Mouse (Mus musculus): ENCODE data around the gene Bscl2. TPM values are rescaled to one million over a fixed set of nuclear protein-coding genes. Genes with fewer than 3 reads are reported as not detected.
"Not testable (repeated sequence)": the region's sequence is repeated elsewhere in the genome, so short reads cannot be mapped to it uniquely, and the experiment has no call there.

The Bscl2 gene
- polyA plus RNA-seq, 1 experiment from 2014 or later: 83.7 TPM

GRCm38 (mm10) chr19:8852236-8852928 is 15.1 kb downstream of the Bscl2 start:
- ATAC-seq: no peak
- H3K27me3 ChIP-seq: no peaks in the 10 kb centered on the region
- no peaks in the 10 kb centered on the region for H3K9me3 ChIP-seq
- no peaks in the 10 kb centered on the region for H3K4me1 ChIP-seq (replicated peaks)
- H3K9ac ChIP-seq (replicated peaks): no peak overlapping the region
- H3K4me3 ChIP-seq (replicated peaks): no peak overlapping the region
- H3K4me2 ChIP-seq (replicated peaks): no peak overlapping the region
- H3K36me3 ChIP-seq: peaks cover 21% of the 10 kb centered on the region
- no peak overlapping the region for H3K27ac ChIP-seq
- 68% methylated on average over 10 of the region's 10 CpGs for WGBS

- Histone ChIP-seq H3K4me2 (replicated peaks) (no peak overlapping the region), H3K4me3 (replicated peaks) (no peak overlapping the region), H3K9ac (replicated peaks) (no peak overlapping the region), H3K9me3 (no peaks in the 10 kb centered on the region), H3K27ac (no peak overlapping the region), H3K27me3 (no peaks in the 10 kb centered on the region), H3K36me3 (peaks cover 14% of the 10 kb centered on the region), H3K4me1 (replicated peaks) (no peaks in the 10 kb centered on the region)
- WGBS: 84% methylated on average over 3 of the region's 3 CpGs
- ATAC-seq: no peak
Measured at GRCm38 (mm10) chr19:8853117-8853516, 15.8 kb downstream of the Bscl2 start.

- 48% methylated on average over 4 of the region's 4 CpGs for WGBS
- Histone ChIP-seq H3K4me1 (replicated peaks) (no peaks in the 10 kb centered on the region), H3K4me2 (replicated peaks) (no peak overlapping the region), H3K9ac (replicated peaks) (no peak overlapping the region), H3K9me3 (no peaks in the 10 kb centered on the region), H3K36me3 (no peaks in the 10 kb centered on the region), H3K27ac (no peak overlapping the region), H3K27me3 (no peaks in the 10 kb centered on the region), H3K4me3 (replicated peaks) (no peak overlapping the region)
- no peak for ATAC-seq
Measured at GRCm38 (mm10) chr19:8857689-8858088, 20.4 kb downstream of the Bscl2 start.

- Histone ChIP-seq H3K27ac (no peak overlapping the region), H3K27me3 (no peaks in the 10 kb centered on the region), H3K4me3 (replicated peaks) (no peak overlapping the region), H3K4me2 (replicated peaks) (no peak overlapping the region), H3K4me1 (replicated peaks) (no peaks in the 10 kb centered on the region), H3K36me3 (no peaks in the 10 kb centered on the region), H3K9me3 (no peaks in the 10 kb centered on the region), H3K9ac (replicated peaks) (no peak overlapping the region)
- 0 out of 2 replicates have a peak, but pooled peaks have one; percentile 24 for ATAC-seq
- WGBS: 21% methylated on average over 1 of the region's 1 CpGs
Measured at GRCm38 (mm10) chr19:8859018-8859417, 21.8 kb downstream of the Bscl2 start.

- Histone ChIP-seq H3K4me2 (replicated peaks) (no peak overlapping the region), H3K4me3 (replicated peaks) (no peak overlapping the region), H3K27me3 (no peaks in the 10 kb centered on the region), H3K9ac (replicated peaks) (no peak overlapping the region), H3K9me3 (no peaks in the 10 kb centered on the region), H3K4me1 (replicated peaks) (no peaks in the 10 kb centered on the region), H3K27ac (no peak overlapping the region), H3K36me3 (no peaks in the 10 kb centered on the region)
- no peak for ATAC-seq
- 84% methylated on average over 6 of the region's 6 CpGs for WGBS
Measured at GRCm38 (mm10) chr19:8864265-8864664, 27.0 kb downstream of the Bscl2 start.

- not testable (repeated sequence) for ATAC-seq; H3K27ac ChIP-seq; H3K9me3 ChIP-seq; H3K9ac ChIP-seq (replicated peaks); H3K27me3 ChIP-seq; H3K4me3 ChIP-seq (replicated peaks)
- 63% methylated on average over 3 of the region's 3 CpGs for WGBS
- 0 out of 2 replicates have a peak overlapping the region, but pooled peaks have one; percentile 86 for H3K4me2 ChIP-seq (replicated peaks)
- H3K36me3 ChIP-seq: peaks cover 24% of the 10 kb centered on the region
- peaks cover 13% of the 10 kb centered on the region for H3K4me1 ChIP-seq (replicated peaks)
Measured at GRCm38 (mm10) chr19:8870381-8870780, 33.1 kb downstream of the Bscl2 start.

- Histone ChIP-seq H3K27me3 (no peaks in the 10 kb centered on the region), H3K27ac (peak overlapping the region; percentile 75), H3K9ac (replicated peaks) (peak overlapping the region; percentile 93), H3K9me3 (no peaks in the 10 kb centered on the region), H3K36me3 (peaks cover 29% of the 10 kb centered on the region), H3K4me2 (replicated peaks) (peak overlapping the region; percentile 86), H3K4me1 (replicated peaks) (peaks cover 13% of the 10 kb centered on the region), H3K4me3 (replicated peaks) (peak overlapping the region; percentile 86)
- ATAC-seq: peak; percentile 61
- 65% methylated on average over 9 of the region's 9 CpGs for WGBS
Measured at GRCm38 (mm10) chr19:8870838-8871237, 33.6 kb downstream of the Bscl2 start.

- H3K36me3 ChIP-seq: peaks cover 36% of the 10 kb centered on the region
- no peaks in the 10 kb centered on the region for H3K27me3 ChIP-seq
- H3K9me3 ChIP-seq: no peaks in the 10 kb centered on the region
- peaks cover 13% of the 10 kb centered on the region for H3K4me1 ChIP-seq (replicated peaks)
- peak within 1 kb of the TSS; percentile 76 for H3K27ac ChIP-seq
- peak within 1 kb of the TSS; percentile 86 for H3K4me3 ChIP-seq (replicated peaks)
- peak within 1 kb of the TSS; percentile 93 for H3K9ac ChIP-seq (replicated peaks)
- WGBS: under 1% methylated on average over 59 of the region's 59 CpGs
- peak within 1 kb of the TSS; percentile 86 for H3K4me2 ChIP-seq (replicated peaks)
- ATAC-seq: peak; percentile 97
Measured at GRCm38 (mm10) chr19:8871267-8872186, 34.3 kb downstream of the Bscl2 start, which contains the start of gene Ubxn1. TSS of gene Ubxn1 (plus strand) at chr19:8871496.

- peaks cover 13% of the 10 kb centered on the region for H3K4me1 ChIP-seq (replicated peaks)
- WGBS: 81% methylated on average over 10 of the region's 10 CpGs
- no peaks in the 10 kb centered on the region for H3K9me3 ChIP-seq
- no peaks in the 10 kb centered on the region for H3K27me3 ChIP-seq
- peaks cover 44% of the 10 kb centered on the region for H3K36me3 ChIP-seq
- no peak overlapping the region for H3K27ac ChIP-seq
- peak overlapping the region; percentile 86 for H3K4me3 ChIP-seq (replicated peaks)
- H3K4me2 ChIP-seq (replicated peaks): peak overlapping the region; percentile 86
- H3K9ac ChIP-seq (replicated peaks): peak overlapping the region; percentile 93
- no peak for ATAC-seq
Measured at GRCm38 (mm10) chr19:8872266-8872840, 35.1 kb downstream of the Bscl2 start.

- no peak overlapping the region for H3K4me3 ChIP-seq (replicated peaks)
- 91% methylated on average over 7 of the region's 7 CpGs for WGBS
- H3K36me3 ChIP-seq: peaks cover 49% of the 10 kb centered on the region
- H3K27me3 ChIP-seq: no peaks in the 10 kb centered on the region
- H3K4me1 ChIP-seq (replicated peaks): peaks cover 23% of the 10 kb centered on the region
- H3K9me3 ChIP-seq: no peaks in the 10 kb centered on the region
- no peak overlapping the region for H3K9ac ChIP-seq (replicated peaks)
- no peak overlapping the region for H3K4me2 ChIP-seq (replicated peaks)
- no peak for ATAC-seq
- no peak overlapping the region for H3K27ac ChIP-seq
Measured at GRCm38 (mm10) chr19:8875031-8875430, 37.8 kb downstream of the Bscl2 start.

GRCm38 (mm10) chr19:8880311-8881033 is 43.2 kb downstream of the Bscl2 start, which contains the start of gene Uqcc3:
TSS of gene Uqcc3 (minus strand) at chr19:8880923.
- H3K4me1 ChIP-seq (replicated peaks): peaks cover 15% of the 10 kb centered on the region
- peak; percentile 98 for ATAC-seq
- WGBS: under 1% methylated on average over 42 of the region's 42 CpGs
- peaks cover 23% of the 10 kb centered on the region for H3K36me3 ChIP-seq
- no peaks in the 10 kb centered on the region for H3K9me3 ChIP-seq
- peak within 1 kb of the TSS; percentile 86 for H3K4me2 ChIP-seq (replicated peaks)
- peak within 1 kb of the TSS; percentile 72 for H3K4me3 ChIP-seq (replicated peaks)
- no peaks in the 10 kb centered on the region for H3K27me3 ChIP-seq
- peak within 1 kb of the TSS; percentile 87 for H3K9ac ChIP-seq (replicated peaks)
- peak within 1 kb of the TSS; percentile 84 for H3K27ac ChIP-seq
